Mouse (Mus musculus) erythroblast, embryonic 14.5 days (primary cell): ENCODE results near the gene Olfr1415. TPM values are rescaled to one million over a fixed set of nuclear protein-coding genes. Genes with fewer than 3 reads are reported as not detected.

ENCODE experiments used
- H3K27me3 ChIP-seq: 2 replicates; pipeline ENCODE4 v1.6.1; 2012; ENCODE audit warnings: inconsistent platforms; ENCODE audit not compliant: control insufficient read depth
- H3K36me3 ChIP-seq: 2 replicates; pipeline ENCODE4 v1.6.1; 2012; ENCODE audit warnings: mild to moderate bottlenecking, inconsistent platforms; ENCODE audit not compliant: control insufficient read depth
- H3K4me1 ChIP-seq: 2 replicates; pipeline ENCODE4 v1.6.1; 2012; ENCODE audit warnings: inconsistent platforms; ENCODE audit not compliant: control insufficient read depth
- H3K4me3 ChIP-seq: replicated peaks from 2 replicates; pipeline ENCODE3; 2012; ENCODE audit warnings: moderate library complexity, mild to moderate bottlenecking, inconsistent platforms
- H3K9me3 ChIP-seq: 2 replicates; pipeline ENCODE4 v1.6.1; 2012; ENCODE audit warnings: low read length, inconsistent platforms, mixed read lengths; ENCODE audit not compliant: control insufficient read depth
- GATA1 ChIP-seq: IDR thresholded peaks from 2 replicates; pipeline ENCODE4 v1.6.1; 2012; ENCODE audit warnings: low read length, inconsistent platforms, mixed read lengths
- TAL1 ChIP-seq: IDR thresholded peaks from 3 replicates; pipeline ENCODE4 v1.6.1; 2012; ENCODE audit warnings: low read length, inconsistent platforms, mixed read lengths
- polyA plus RNA-seq: library from polyadenylated mRNA; stranded (reverse); fragments of >175 nt; gene quantifications from 2 replicates; pipeline ENCODE4 v1.2.3, GENCODE M21; 2012

The Olfr1415 gene
- polyA plus RNA-seq, 1 experiment: not detected

- Histone ChIP-seq H3K27me3 (peaks cover 8% of the 10 kb centered on the region), H3K4me3 (peak overlapping the region; percentile 97), H3K9me3 (no peaks in the 10 kb centered on the region), H3K4me1 (peaks cover 26% of the 10 kb centered on the region), H3K36me3 (peaks cover 23% of the 10 kb centered on the region)
- no peak for TF ChIP-seq TAL1
- no peak for TF ChIP-seq GATA1
These were observed 21.8 kb downstream of the Olfr1415 start for GRCm38 (mm10) chr1:92474066-92474578.

DNA sequence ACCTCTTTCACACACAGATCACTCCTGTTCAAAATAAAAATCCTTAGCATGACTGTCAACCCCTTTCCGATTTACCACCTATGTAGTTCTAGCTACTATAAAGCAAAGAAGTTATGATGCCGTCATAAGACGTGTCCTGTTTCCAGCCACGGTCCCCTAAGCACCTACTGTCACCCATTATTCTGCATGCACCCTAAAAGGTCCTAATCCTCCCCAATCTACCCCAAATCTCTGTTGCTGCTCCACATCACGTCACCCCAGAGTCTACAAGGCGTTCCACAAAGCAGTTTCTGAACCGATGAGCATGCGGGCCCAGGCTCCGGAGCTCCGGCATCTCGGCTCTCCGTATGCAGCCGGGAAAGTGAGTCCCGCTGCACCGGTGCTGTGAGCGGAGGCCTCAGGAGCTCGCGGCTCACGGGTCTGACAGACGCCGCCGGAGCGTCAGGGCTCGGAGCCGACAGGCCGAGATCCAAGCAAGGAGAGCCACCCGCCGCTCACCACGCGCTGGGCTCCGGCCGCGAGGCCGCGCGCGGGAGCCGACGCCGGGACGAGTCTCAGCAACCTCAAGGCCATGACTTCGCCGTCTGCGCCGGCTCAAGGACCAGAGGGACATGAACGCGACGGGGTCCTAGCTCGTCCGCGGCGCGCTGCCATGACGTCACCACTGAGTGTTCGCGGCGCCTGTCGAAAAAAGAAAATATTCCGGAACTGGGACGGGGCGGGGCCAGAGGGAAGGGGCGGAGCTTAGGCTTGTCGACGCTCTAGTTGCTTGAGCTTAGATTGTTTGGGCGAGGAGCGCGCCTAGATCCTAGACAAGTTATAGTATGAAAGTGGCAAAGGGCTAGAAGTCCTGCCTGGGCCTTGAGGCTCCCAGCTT is 22.5 kb downstream of the Olfr1415 start, which contains the start of gene Ndufa10:
Gene Ndufa10 (minus strand): TSS at position 696 of the 877 bp plus-strand sequence.
- TF ChIP-seq TAL1: no peak
- peak; percentile 39; the same call in 1 of the 2 replicates for TF ChIP-seq GATA1
- Histone ChIP-seq H3K27me3 (peaks cover 8% of the 10 kb centered on the region), H3K36me3 (peaks cover 30% of the 10 kb centered on the region), H3K4me1 (peaks cover 26% of the 10 kb centered on the region), H3K4me3 (peak within 1 kb of the TSS; percentile 97), H3K9me3 (no peaks in the 10 kb centered on the region)

DNA sequence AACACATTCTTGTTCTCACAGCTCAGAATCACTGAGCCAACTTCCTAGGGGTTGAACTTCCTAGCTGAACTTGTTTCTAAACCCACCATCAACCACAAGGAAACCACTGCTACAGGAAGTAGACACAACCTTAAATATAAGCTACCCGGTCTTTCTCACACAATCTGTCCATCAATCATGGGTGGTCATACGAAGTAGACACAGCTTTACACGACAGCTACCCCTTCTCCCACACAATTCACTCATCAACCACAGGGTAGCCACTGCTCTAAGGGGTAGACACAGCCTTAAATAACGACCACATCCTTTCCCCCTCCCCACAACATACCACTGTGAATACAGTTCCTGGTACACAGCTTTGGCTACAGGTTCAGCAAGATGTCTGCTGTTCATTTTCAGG is 27.0 kb downstream of the Olfr1415 start:
- TF ChIP-seq TAL1 (no peak), GATA1 (no peak)
- H3K36me3 ChIP-seq: peaks cover 75% of the 10 kb centered on the region
- H3K4me1 ChIP-seq: peaks cover 20% of the 10 kb centered on the region
- H3K4me3 ChIP-seq: no peak overlapping the region
- no peaks in the 10 kb centered on the region for H3K27me3 ChIP-seq
- no peaks in the 10 kb centered on the region for H3K9me3 ChIP-seq

GRCm38 (mm10) chr1:92458416-92458815 is 37.5 kb downstream of the Olfr1415 start:
- Histone ChIP-seq H3K4me3 (no peak overlapping the region), H3K27me3 (no peaks in the 10 kb centered on the region), H3K9me3 (no peaks in the 10 kb centered on the region), H3K4me1 (no peaks in the 10 kb centered on the region), H3K36me3 (peaks cover 93% of the 10 kb centered on the region)
- no peak for TF ChIP-seq TAL1
- no peak for TF ChIP-seq GATA1

DNA sequence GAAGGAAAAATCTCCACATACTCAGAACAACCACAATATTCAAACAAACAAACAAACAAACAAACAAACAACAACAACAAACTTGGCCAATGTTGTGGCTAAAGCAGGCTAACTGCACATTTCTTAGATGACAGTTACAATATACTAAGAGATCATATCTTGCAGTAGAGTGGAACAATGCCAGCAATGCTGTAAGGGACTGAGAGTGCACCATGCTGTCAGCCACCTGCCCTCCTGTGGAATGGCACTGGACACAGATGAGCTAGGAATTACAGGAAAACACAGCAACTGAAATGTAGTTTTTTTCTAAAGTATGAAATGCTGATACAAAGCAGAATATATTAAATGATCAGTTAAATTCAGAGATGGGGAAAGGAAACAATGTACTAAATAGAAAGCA is 38.1 kb downstream of the Olfr1415 start:
- Histone ChIP-seq H3K27me3 (no peaks in the 10 kb centered on the region), H3K36me3 (peaks cover 93% of the 10 kb centered on the region), H3K4me3 (no peak overlapping the region), H3K9me3 (no peaks in the 10 kb centered on the region), H3K4me1 (no peaks in the 10 kb centered on the region)
- TF ChIP-seq TAL1 (no peak), GATA1 (no peak)

- Histone ChIP-seq H3K4me3 (no peak overlapping the region), H3K27me3 (no peaks in the 10 kb centered on the region), H3K9me3 (no peaks in the 10 kb centered on the region), H3K4me1 (no peaks in the 10 kb centered on the region), H3K36me3 (peaks cover 90% of the 10 kb centered on the region)
- TF ChIP-seq TAL1 (no peak), GATA1 (no peak)
These were observed 42.0 kb downstream of the Olfr1415 start for GRCm38 (mm10) chr1:92453751-92454445.

DNA sequence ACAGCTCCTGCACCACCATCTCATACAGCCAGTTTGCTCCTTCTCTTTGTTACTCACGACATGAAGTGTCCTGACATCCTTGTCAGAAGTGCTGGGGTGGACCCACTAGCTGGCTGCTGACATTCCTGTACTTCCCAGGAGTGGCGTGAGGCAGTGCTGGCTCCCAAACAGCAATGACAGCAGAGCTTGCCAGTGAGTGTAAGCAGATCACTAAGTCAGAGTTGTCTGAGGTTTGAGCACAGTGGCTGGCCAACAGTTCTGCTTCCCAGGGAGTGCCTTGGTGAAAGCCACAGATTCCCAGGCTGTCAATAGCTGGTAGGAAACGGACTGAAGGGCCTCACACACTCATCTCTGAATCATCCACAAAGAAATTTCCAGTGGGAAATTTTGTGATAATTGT is 47.6 kb downstream of the Olfr1415 start:
- H3K4me3 ChIP-seq: no peak overlapping the region
- peaks cover 2% of the 10 kb centered on the region; the same call in 1 of the 2 replicates for H3K4me1 ChIP-seq
- H3K9me3 ChIP-seq: no peaks in the 10 kb centered on the region
- peaks cover 90% of the 10 kb centered on the region for H3K36me3 ChIP-seq
- no peak for TF ChIP-seq GATA1
- TF ChIP-seq TAL1: no peak
- no peaks in the 10 kb centered on the region for H3K27me3 ChIP-seq

DNA sequence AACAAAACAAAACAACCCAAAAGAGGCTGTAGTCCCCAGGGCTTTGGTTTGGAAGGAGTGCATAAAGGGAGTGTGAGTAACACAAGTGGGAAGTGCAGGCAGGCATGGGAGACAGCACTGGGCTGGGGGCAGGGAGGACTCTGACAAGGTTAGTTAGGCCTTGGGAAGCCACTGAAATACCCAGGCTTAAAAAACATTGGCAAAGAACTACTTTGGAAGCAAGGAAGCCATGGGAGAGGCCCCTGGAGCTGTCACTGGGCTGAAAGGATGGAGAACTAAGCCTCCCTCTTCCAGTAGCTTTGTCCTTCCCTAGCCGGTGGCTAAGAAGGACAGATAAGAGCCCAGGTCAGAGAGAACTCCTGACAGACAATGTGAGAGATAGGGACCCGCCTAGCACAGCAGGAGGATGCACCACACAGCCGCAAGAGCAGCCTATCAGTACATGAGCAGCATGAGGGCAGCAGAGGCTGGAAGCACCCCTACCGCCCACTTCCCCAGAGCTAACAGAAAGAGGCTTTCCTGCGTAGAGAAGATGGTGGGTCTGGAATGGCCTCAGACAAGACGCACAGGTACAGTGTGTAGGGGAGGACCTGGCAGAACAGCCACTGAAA is 54.3 kb downstream of the Olfr1415 start:
- H3K4me1 ChIP-seq: peaks cover 37% of the 10 kb centered on the region
- H3K9me3 ChIP-seq: no peaks in the 10 kb centered on the region
- H3K27me3 ChIP-seq: no peaks in the 10 kb centered on the region
- H3K36me3 ChIP-seq: peaks cover 78% of the 10 kb centered on the region
- no peak for TF ChIP-seq TAL1
- no peak for TF ChIP-seq GATA1
- no peak overlapping the region for H3K4me3 ChIP-seq
